Mouse (Mus musculus) heart, adult 9 months (tissue): ENCODE data around the gene Fez1.

ENCODE experiments used
- DNase-seq, 2 experiments: peaks; one replicate each; pipeline ENCODE4 v3.0.0; 2022; ENCODE audit warnings: low spot score in 2 of 2

Gene Fez1

GRCm38 (mm10) chr9:36833043-36833881, 11.6 kb downstream of the Fez1 start:
- no peak for DNase-seq

- DNase-seq = no peak
Observed at GRCm38 (mm10) chr9:36833914-36834313, 12.2 kb downstream of the Fez1 start.

- no peak for DNase-seq
Observed at GRCm38 (mm10) chr9:36846346-36846745, 24.7 kb downstream of the Fez1 start.

GRCm38 (mm10) chr9:36848661-36849060, 27.0 kb downstream of the Fez1 start:
- DNase-seq = no peak

GRCm38 (mm10) chr9:36850091-36850490, 28.4 kb downstream of the Fez1 start:
- DNase-seq = no peak

- no peak for DNase-seq
Observed at GRCm38 (mm10) chr9:36852175-36852574, 30.5 kb downstream of the Fez1 start.

GRCm38 (mm10) chr9:36856351-36856750, 34.7 kb downstream of the Fez1 start:
- DNase-seq = no peak

GRCm38 (mm10) chr9:36857476-36858117, 35.9 kb downstream of the Fez1 start:
- DNase-seq = peak in 1 of 2 experiments; percentile 5

- no peak for DNase-seq
Observed at GRCm38 (mm10) chr9:36858677-36859076, 37.0 kb downstream of the Fez1 start.

- DNase-seq = no peak
Observed at GRCm38 (mm10) chr9:36862576-36862975, 40.9 kb downstream of the Fez1 start.

- DNase-seq = no peak
Observed at GRCm38 (mm10) chr9:36863694-36864093, 42.0 kb downstream of the Fez1 start.

- no peak for DNase-seq
Observed at GRCm38 (mm10) chr9:36864862-36865813, 43.5 kb downstream of the Fez1 start.

- DNase-seq = no peak
Observed at GRCm38 (mm10) chr9:36868662-36869061, 47.0 kb downstream of the Fez1 start.

GRCm38 (mm10) chr9:36870263-36870662, 48.6 kb downstream of the Fez1 start:
- DNase-seq = no peak

GRCm38 (mm10) chr9:36873796-36874195, 52.1 kb downstream of the Fez1 start:
- no peak for DNase-seq

GRCm38 (mm10) chr9:36876313-36876712, 54.6 kb downstream of the Fez1 start:
- DNase-seq = no peak

GRCm38 (mm10) chr9:36876787-36877186, 55.1 kb downstream of the Fez1 start:
- DNase-seq = no peak

- no peak for DNase-seq
Observed at GRCm38 (mm10) chr9:36881615-36882014, 60.0 kb downstream of the Fez1 start.

GRCm38 (mm10) chr9:36882034-36882745, 60.5 kb downstream of the Fez1 start:
- no peak for DNase-seq

- DNase-seq = no peak
Observed at GRCm38 (mm10) chr9:36883569-36883968, 61.9 kb downstream of the Fez1 start.

GRCm38 (mm10) chr9:36885237-36885636, 63.6 kb downstream of the Fez1 start:
- DNase-seq = no peak
